Mouse (Mus musculus) cortical plate, adult 2 months (tissue): Measurements from ENCODE around the gene Npl.

Experiments
- CTCF ChIP-seq: fragments of 200-500 bp; IDR thresholded peaks from 2 replicates; pipeline ENCODE4 v1.5.1; 2011; ENCODE audit warnings: mild to moderate bottlenecking, control low read depth, low read length; ENCODE audit not compliant: insufficient read depth; ENCODE audit errors: extremely low read depth
- POLR2A ChIP-seq: fragments of 200-500 bp; IDR thresholded peaks from 2 replicates; pipeline ENCODE4 v1.6.1; 2011; ENCODE audit warnings: mild to moderate bottlenecking, low read length, control low read depth; ENCODE audit not compliant: insufficient read depth; ENCODE audit errors: extremely low read depth

- no peak for TF ChIP-seq POLR2A
- TF ChIP-seq CTCF, result no peak
These were observed 58.5 kb downstream of the Npl start for GRCm38 (mm10) chr1:153491345-153491744.
